Mouse (Mus musculus): ENCODE data around the gene Ckmt1.
A peak's percentile ranks its signal among the peaks of the same experiment; 100 is the strongest.
"Not testable (repeated sequence)": the region's sequence is repeated elsewhere in the genome, so short reads cannot be mapped to it uniquely, and the experiment has no call there.

Gene Ckmt1

GRCm38 (mm10) chr2:121357494-121357893 lies at the start of gene Ckmt1:
Ckmt1 (plus strand) TSS chr2:121357714.
- DNase-seq (ENCODE audit: low read depth), result no peak

- DNase-seq (ENCODE audit: low read depth), result no peak
Observed at GRCm38 (mm10) chr2:121308997-121309416, 48.5 kb upstream of the Ckmt1 start.

- DNase-seq (ENCODE audit: low read depth), result peak; percentile 25
Observed at GRCm38 (mm10) chr2:121316278-121316677, 41.2 kb upstream of the Ckmt1 start.

- DNase-seq (ENCODE audit: low read depth), result no peak
Observed at GRCm38 (mm10) chr2:121323041-121323440, 34.5 kb upstream of the Ckmt1 start.

GRCm38 (mm10) chr2:121323693-121324470 lies 33.6 kb upstream of the Ckmt1 start:
- DNase-seq (ENCODE audit: low read depth), result no peak

GRCm38 (mm10) chr2:121329492-121329891 lies 28.0 kb upstream of the Ckmt1 start:
- DNase-seq (ENCODE audit: low read depth), result peak; percentile 31

- DNase-seq (ENCODE audit: low read depth), result peak; percentile 43
Observed at GRCm38 (mm10) chr2:121339057-121339456, 18.5 kb upstream of the Ckmt1 start.

GRCm38 (mm10) chr2:121353156-121353555 lies 4.4 kb upstream of the Ckmt1 start:
- DNase-seq (ENCODE audit: low read depth), result no peak

GRCm38 (mm10) chr2:121354378-121354777 lies 3.1 kb upstream of the Ckmt1 start:
- peak; percentile 12 for DNase-seq (ENCODE audit: low read depth)

GRCm38 (mm10) chr2:121354820-121355592 lies 2.5 kb upstream of the Ckmt1 start, which contains the start of gene Ppip5k1:
Ppip5k1 (minus strand) TSS chr2:121355396.
- peak; percentile 95 for DNase-seq (ENCODE audit: low read depth)

- DNase-seq (ENCODE audit: low read depth), result peak; percentile 10
Observed at GRCm38 (mm10) chr2:121357961-121358360, 447 bp downstream of the Ckmt1 start.

- peak; percentile 48 for DNase-seq (ENCODE audit: low read depth)
Observed at GRCm38 (mm10) chr2:121358381-121358780, 867 bp downstream of the Ckmt1 start.

- no peak for DNase-seq (ENCODE audit: low read depth)
Observed at GRCm38 (mm10) chr2:121359461-121359860, 1.9 kb downstream of the Ckmt1 start.

- DNase-seq (ENCODE audit: low read depth), result no peak
Observed at GRCm38 (mm10) chr2:121363656-121364055, 6.1 kb downstream of the Ckmt1 start.

GRCm38 (mm10) chr2:121368831-121369230 lies 11.3 kb downstream of the Ckmt1 start:
- DNase-seq (ENCODE audit: low read depth), result no peak

GRCm38 (mm10) chr2:121370921-121371320 lies 13.4 kb downstream of the Ckmt1 start:
- DNase-seq (ENCODE audit: low read depth), result no peak

GRCm38 (mm10) chr2:121372266-121372665 lies 14.8 kb downstream of the Ckmt1 start:
- no peak for DNase-seq (ENCODE audit: low read depth)

- no peak for DNase-seq (ENCODE audit: low read depth)
Observed at GRCm38 (mm10) chr2:121374766-121375165, 17.3 kb downstream of the Ckmt1 start.

- not testable (repeated sequence) for DNase-seq (ENCODE audit: low read depth)
Observed at GRCm38 (mm10) chr2:121386961-121387575, 29.6 kb downstream of the Ckmt1 start, which contains the start of gene Strc. Strc (minus strand) TSS chr2:121387168.

- peak; percentile 87 for DNase-seq (ENCODE audit: low read depth)
Observed at GRCm38 (mm10) chr2:121396624-121397023, 39.1 kb downstream of the Ckmt1 start.

GRCm38 (mm10) chr2:121403296-121403695 lies 45.8 kb downstream of the Ckmt1 start:
- no peak for DNase-seq (ENCODE audit: low read depth)

GRCm38 (mm10) chr2:121408160-121408559 lies 50.6 kb downstream of the Ckmt1 start:
- DNase-seq (ENCODE audit: low read depth), result peak; percentile 81
